Mouse (Mus musculus) T-helper 1 cell (primary cell): ENCODE data around the gene Panx3.

Experiments used
- in situ Hi-C: fragments of 300-600 bp; cut with MboI, MseI; formaldehyde crosslinking; loops from one replicate; pipeline ENCODE4 v1.15.1; 2025; ENCODE audit warnings: high pct_unique_total_duplicates

Panx3 gene

DNA sequence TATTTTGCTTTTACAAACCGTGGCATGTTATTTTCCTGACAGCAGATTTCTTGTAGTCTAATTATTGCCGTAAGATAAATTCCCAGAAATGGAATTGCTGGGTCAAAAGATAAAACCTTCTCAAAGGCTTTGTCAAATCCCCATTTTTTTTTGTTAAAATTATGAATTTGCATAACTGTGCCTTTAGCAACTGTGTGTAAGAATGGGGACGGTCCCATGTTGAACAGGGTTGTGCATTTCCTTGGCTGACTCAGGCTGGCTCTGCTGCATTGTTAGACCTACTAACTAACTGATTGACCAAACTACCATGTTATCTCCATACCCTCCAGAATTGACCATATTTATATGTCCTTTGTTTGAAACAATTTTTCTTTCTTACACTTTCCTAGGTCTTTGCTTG is 34.8 kb downstream of the Panx3 start:
- in situ Hi-C loops = no loop called here

DNA sequence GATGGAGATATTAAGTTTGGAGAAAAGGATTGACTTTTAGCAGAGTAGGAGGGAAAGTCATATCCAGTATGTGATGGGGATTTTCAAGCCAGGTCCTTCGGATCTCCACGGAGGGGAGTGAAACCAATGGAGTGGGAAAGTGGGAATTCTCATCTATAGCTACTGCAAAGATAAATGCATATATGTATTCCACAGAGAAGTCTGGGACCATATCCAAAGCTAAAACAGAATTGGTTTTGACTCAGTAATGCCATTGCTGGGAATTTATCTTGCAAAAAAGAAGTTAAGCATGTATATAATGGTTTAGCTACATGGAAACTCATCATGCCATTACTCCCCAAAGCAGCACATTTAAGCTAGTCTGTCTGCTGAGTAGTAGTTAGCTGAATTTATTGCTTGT is 36.7 kb downstream of the Panx3 start:
- in situ Hi-C loops = no loop called here

DNA sequence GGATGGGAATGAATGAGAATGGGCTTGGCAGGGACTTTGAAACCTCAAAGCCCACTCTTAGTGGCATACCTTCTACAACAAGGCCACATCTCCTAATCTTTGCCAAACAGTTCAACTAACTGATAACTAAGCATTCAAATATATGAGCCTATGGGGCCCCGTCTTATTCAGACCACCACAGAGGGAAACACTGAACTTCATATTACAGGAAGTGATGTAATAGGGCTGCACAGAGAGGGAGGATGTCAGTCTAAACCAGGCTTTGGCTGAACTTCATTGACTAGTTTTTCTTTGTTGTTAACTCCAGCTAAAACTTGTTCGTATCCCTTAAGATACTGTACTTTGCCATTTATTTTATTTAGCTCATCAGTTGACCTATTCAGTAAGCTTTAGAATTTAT is 39.1 kb downstream of the Panx3 start:
- in situ Hi-C loops = loop anchor here (10.0 kb wide), 1 partner anchor 375 kb away; the partner anchor contains the start of gene Slc37a2

DNA sequence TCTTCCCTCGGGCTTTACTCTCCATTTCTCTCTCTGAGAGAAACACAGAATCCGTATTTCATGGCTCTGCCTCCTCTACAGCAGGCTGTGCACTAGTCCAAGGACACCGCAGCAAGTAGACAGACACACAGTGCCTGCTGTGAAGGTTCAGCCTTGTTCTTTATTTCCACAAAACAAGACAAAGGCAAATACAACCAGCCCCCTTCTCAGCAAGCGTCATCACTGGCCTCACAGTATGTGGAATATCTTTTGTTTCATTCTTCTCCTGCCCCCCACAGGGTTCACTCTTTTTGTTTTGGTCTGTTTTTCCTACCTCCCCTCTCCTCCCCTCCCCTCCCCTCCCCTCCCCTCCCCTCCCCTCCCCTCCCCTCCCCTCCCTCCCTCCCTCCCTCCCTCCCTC is 40.5 kb downstream of the Panx3 start:
- in situ Hi-C loops = loop anchor here (10.0 kb wide), 1 partner anchor 374 kb away; the partner anchor contains the start of gene Slc37a2

DNA sequence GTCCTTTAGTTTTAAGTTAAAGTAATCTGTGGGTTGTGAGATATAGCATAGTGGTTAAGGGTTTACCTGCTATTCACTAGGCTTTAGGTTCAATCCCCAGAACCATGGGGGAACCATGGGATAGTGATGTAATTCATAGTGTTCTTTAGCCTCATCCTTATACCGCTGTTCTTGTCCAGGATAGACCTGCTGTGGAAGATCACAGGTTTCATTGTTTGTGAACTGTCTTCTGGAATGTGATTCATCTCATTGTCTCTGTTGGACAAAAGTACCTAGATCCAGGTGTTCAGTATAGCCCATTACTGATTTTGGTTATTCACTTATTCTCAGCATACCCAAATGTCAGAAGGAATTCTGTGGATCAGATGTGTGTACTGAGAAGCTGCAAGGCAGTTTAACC is 41.8 kb downstream of the Panx3 start:
- in situ Hi-C loops = loop anchor here (10.0 kb wide), 1 partner anchor 372 kb away; the partner anchor contains the start of gene Slc37a2

DNA sequence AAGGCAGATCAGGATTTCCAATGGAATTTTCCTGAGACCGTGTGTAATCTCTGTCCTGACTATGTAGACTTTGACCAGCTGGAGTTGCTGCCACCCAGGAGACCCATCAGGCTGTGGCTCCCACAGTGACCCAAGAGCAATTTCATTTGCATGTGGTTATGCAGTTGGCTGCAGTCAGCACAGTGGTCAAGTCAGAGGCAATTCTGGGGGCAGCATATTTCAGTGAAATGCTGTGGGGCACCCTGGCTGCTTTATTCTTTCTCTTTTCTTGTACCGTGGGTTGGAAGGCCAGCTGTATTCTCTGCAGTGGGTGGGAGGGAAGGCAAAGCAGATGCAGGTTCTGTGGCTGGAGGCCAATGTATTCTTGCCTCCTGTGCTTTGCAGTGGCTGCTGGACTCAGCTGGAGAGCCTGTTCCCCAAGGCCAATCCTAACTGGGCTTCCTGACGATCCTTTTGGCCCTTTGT is 42.9 kb downstream of the Panx3 start:
- in situ Hi-C loops = loop anchor here (10.0 kb wide), 1 partner anchor 371 kb away; the partner anchor contains the start of gene Slc37a2

DNA sequence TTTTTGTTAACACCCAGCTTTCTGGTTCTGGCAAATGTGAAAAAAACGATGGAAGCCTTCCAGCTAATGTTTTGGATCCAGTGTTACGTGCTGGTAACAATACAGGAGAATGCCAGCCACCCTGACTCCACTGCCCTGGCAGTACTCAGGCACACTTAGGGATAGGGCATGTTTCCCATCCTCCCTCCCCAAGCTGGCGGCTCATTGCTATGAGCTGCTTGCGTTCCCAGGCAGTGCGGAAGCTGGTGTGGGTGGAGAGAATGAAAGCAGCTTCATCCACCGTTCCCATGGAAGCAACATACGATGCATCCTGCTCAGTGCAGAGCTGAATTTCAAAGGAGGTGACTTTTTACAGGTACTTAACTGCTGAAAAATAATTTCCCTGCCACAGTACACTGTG is 43.4 kb downstream of the Panx3 start:
- in situ Hi-C loops = loop anchor here (10.0 kb wide), 1 partner anchor 371 kb away; the partner anchor contains the start of gene Slc37a2

DNA sequence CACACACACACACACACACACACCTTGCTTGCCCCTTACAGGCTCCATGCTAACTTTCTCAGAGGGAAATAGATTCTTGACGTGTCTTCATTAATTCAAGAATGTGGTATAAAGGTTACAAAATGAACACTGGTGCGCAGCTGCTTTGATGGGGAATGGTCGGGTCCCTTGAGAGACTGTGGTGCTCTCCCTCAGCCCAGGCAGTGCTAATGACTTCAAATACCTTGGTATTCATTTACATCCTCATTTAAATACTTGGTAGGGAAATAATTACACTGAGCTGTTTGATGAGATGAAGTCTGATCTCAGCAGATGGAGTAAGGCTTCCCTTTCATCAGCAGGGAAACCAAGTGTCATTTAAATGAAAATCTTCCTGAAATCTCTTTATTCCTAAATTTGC is 43.9 kb downstream of the Panx3 start:
- in situ Hi-C loops = loop anchor here (10.0 kb wide), 1 partner anchor 370 kb away; the partner anchor contains the start of gene Slc37a2

DNA sequence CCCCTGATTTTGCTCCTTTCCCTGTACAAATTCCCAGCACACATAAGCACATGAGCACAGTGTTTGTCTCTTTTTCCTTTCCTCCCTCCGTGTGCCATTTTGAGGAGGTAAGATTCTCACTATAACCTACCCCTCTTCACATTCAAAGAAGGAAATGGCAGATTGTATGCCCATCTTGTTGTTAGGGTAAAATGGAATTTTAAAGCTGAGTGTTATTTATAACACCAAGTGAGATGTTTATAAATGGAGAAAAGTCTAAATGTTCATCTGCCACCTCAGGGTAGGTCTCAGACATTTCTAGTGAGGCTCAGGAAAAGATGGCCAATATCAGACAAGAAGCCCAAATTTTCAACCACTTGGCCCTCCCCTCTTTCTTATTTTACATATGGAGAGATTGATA is 44.5 kb downstream of the Panx3 start:
- in situ Hi-C loops = loop anchor here (10.0 kb wide), 1 partner anchor 370 kb away; the partner anchor contains the start of gene Slc37a2

DNA sequence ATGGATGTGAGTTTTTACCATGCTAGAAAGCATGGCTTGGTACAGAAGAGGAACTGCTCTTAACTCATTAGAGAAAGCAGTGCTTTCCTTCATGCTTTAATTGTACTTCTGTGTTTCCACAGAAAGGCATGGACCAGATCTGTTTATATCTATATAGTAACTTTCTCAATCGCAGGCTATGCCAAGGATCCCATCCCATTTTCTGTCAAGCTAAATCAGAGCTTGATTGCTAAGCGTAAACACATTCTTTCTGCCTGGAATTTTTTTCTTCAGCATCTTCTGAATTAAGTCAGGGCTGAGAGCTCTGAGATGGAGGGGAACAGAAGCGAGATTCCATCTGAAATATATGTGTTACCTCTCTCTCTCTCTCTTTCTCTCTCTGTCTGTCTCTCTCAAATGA is 45.1 kb downstream of the Panx3 start:
- in situ Hi-C loops = loop anchor here (10.0 kb wide), 1 partner anchor 369 kb away; the partner anchor contains the start of gene Slc37a2

DNA sequence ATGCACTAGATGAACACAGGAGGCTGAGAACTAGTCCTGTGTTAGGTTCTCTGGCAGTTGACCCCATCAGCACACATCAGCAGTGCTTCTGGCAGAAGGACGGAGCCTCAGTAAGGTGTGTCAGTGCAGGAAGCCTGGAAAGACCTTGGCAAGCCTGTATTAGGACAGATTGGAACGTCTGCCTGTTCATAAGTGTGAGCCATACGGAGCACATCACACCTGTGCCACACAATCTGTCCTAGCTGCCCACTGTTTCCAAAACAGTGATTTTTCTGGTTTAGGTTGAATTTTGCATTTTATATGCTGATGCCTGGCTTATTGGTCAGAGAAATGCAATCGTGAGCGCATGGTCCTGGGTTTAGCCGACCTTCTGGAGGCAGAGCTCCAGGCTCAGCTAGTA is 47.7 kb downstream of the Panx3 start:
- in situ Hi-C loops = loop anchor here (10.0 kb wide), 1 partner anchor 366 kb away; the partner anchor contains the start of gene Slc37a2

DNA sequence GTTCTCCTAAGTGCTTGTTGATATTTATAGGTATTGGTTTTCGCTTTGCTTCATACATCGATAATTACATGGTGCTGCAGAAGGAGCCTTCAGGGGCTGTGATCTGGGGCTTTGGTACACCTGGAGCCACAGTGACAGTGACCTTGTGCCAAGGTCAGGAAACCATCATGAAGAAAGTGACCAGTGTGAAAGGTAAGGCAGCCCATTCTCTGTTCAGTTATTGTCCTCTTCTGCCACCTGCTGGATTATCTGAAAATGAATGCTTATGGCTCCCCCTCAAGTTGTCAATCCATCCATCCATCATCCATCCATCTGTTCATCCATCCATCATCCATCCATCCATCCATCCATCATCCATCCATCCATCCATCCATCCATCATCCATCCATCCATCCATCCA is 52.3 kb downstream of the Panx3 start:
- in situ Hi-C loops = loop anchor here (5.0 kb wide), 1 partner anchor 154 kb away; no protein-coding TSS in a partner anchor

DNA sequence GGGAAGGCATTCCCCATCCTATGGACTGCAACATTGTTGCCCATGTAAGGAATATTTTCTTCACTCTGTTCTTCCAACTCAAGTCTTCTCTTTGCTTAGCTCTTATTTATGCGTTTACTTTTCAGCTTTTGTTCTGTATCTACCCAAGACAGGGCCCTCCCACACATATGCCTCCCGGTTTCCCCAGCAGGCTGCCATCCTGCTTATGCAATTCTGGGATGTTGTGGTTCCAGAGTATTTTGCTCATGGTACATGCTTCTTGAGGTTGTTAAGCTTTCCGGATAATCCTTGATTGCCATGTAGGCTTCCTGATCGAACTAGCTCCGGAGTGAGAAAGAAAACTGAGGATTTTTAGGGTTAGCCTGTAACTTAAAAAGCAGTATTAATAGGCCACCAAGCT is 53.8 kb downstream of the Panx3 start:
- in situ Hi-C loops = loop anchor here (5.0 kb wide), 1 partner anchor 153 kb away; no protein-coding TSS in a partner anchor

DNA sequence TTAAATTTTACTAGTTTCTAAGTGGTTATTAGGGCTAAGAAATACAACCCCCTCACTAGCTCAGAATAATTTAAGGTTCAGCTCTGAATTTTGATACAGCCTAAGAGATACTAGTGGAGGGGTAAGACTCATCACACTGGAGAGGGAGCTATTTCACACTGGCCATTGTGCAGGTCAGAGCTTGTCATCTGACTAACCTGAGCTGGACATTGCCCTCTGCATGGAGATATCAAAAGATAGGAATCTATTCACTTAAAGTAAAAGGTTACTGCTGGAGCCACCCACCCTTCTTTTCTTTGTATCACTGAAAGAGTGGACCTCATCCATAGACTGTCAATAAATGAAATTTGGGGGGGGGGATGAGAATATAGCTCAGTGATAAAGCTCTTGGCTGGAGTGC is 54.7 kb downstream of the Panx3 start:
- in situ Hi-C loops = no loop called here

DNA sequence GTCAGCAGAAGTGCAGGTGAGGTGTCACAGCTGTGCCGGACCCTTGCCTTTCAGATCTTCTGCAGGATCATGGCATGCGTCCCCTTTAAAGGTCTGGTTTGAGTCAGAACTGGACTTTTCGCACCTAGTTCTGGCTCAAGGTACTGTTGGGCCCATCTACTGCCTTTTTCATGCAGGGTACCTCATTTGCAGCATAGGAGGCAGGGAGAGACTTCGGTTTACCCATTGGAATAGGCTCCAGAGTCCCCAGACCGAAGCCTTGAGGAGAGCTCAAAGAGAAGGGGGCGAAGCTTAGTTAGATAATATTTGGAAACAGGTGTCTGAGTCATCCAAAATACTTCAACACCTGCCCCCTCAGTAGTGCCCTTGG is 55.1 kb downstream of the Panx3 start:
- in situ Hi-C loops = no loop called here

DNA sequence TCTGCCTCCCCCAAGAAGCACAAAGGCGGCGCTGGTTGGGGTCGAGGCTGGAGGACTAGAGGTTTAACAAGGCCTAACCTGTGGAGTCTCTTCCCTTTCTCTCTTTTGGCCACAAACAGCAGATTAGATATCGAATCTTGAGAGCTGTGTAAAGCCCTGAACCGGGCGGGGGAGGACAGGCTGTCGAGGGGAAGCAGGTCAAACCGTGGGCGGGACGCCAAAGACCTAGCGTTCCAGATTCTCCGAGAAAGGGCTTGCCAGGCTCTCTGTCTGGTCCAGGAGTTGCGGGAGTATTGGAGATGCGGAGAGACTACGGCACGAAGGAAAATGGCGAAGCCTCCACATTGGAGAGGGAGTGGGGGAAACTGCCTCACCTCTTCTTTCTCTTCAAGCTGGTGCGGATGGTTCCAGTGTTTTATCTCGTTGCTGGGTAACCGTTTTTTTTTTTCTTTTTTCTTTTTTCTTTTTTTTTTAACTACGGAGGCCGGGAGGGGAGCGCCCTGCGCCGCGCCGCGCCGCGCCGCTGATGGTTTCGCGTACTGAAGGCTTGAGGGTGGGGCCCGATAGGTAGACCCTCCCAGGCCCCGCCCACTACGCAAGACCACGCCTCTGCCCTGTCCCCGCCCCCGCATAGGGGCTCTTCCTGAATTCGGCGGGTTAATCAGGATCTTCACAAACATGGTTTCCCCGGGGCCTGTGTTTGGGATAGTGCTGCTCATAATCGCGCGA is 55.7 kb downstream of the Panx3 start, which contains the start of gene Spa17:
Gene Spa17, minus strand, starts transcription at position 541 of the 729 bp plus-strand sequence.
- in situ Hi-C loops = no loop called here
